Mouse (Mus musculus) right cerebral cortex, postnatal 10 days (tissue): ENCODE data around the gene Tmem262.

Source experiments
- DNase-seq, 2 experiments: peaks; one replicate each; pipeline ENCODE4 v3.0.0; 2021; ENCODE audit warnings: low spot score in 2 of 2

Gene Tmem262

DNA sequence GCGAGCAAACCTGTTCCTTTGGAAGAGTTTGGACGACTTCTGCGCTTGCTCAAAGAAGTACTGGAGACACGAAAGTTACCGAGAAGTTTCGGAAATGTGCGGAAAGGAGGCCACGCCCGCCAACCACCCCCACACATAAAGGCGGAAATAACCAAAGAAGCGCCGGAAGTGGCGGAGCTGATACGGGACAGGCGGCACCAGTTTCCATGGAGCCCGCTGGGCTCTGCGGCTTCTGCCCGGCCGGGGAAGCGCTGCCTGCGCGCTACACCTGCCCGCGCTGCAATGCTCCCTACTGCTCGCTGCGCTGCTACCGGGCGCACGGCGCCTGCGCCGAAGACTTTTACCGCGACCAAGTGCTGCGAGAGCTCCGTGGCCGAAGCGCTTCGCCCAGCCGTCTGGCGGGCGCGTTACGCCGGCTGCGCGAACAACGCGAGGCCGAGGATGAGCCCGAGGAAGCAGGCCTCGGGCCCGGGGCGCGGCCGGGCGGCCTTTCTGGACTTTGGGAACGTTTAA lies 18.8 kb upstream of the Tmem262 start, which contains the start of gene Znhit2:
Gene Znhit2 (plus strand): TSS at position 172 of the 513 bp plus-strand sequence.
- peak; percentile 96 to 97 for DNase-seq

DNA sequence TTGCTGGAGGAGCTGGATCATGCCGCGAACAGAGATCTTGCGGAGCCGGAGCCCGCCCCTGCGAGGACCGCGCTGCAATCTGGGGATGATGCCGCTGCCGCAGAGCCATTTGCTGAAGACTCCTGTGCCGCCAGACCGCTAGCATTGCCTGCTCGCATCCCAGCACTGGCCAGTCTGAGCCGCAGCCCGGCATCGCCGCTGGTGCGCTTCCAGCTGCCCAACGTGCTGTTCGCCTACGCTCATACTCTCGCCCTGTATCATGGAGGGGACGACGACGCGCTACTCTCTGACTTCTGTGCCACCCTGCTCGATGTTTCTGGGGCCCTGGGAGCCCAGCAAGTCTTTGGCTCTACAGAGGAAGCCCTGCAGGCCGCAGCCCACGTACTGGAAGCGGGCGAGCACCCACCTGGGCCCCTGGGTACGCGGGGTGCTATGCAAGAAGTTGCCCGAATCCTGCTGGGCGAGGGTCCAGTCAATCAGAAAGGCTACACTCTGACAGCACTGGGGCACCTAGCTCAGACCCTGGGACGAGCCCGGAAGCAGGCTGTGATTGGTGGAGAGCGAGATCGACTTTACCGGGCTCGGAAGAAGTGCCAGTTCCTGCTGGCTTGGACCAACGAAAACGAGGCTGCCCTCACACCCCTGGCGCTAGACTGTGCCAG lies 18.1 kb upstream of the Tmem262 start:
- DNase-seq: peak; percentile 64 to 79

DNA sequence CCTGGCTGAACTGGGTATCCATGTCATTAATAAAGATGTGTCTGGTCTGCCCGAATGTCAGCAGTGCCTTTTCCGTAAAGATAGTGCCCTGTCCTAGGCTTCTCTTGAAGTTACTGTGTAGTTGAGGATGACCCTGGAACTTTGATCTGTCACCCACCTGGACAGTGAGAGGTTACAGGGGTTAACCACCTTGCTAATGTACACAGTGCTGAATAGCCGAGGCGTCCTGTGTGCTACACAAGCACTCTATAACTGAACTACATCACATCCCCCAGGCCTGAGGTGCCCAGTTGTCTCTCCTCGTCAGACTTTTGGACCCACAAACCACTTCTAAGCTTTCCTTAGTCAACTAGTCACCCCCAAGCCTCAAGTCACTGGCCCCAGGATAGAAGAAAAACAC lies 17.4 kb upstream of the Tmem262 start:
- no peak for DNase-seq

DNA sequence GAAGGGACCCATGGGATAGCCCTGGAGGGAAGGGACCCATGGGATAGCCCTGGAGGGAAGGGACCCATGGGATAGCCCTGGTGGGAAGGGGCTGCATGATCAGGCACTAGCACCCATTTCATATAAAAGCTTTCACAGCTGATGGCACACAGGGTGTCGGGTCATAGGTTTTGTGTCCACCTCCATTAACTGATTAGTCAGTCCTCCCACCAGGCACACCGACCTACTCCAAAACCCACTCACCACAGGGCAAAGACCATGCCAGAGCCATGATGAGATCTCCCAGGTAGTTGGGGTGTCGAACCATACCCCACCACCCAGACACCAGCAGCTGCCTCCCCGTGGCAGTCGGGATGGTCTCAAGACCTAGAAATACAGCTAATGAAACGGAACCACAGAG lies 16.8 kb upstream of the Tmem262 start:
- DNase-seq: peak in 1 of 2 experiments; percentile 26

DNA sequence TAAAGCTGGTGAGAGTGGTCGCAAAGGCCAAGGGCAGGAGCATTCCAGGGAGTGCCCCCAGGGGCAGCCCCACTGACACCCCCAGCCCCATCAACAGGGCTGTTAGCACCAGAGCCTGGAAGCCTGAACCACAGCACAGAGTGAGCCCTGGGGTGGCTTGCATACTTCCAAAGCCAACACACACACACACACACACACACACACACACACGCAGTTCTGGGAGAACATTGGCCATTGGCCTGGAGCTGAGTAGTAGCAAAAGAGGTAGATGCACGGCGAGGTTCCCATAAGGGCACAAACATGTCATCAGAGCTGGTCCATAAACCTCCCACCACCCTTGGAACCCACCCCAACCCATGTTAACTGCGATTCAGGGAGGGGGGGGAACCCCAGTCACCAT lies 13.3 kb upstream of the Tmem262 start:
- DNase-seq: no peak

DNA sequence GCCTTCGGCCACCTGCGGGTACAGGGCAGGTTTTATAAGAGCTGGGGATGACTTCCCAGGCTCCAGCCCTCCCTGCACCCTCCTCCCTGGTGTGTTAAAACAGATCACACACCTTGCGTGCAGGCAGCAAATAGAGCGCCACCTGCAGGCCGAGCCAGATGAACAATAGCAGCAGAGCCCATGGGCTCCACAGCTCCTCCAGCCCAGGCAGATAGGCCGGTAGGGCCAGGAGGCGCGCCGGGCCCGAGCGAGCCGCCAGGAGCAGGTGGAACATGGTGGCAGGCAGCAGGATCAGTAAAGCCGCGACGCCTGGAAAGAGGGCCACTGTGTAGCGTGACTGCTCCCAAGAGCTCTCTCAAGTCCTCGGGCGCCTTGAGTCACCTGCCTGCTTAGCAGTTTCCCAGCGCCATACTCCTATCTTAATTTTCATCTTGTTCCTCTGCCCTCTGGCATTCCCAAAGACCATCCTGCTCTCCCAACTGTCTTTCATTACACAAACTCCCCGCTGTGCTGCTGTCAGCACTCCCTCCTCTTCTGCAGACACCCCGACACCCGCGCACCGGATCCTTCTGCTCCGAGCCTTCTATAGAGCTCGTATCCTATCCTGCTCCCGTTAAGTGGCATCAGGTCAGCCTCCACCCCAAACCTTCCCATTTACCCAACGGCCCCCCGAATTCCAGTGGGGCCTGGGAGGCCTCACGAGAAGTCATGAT lies 12.7 kb upstream of the Tmem262 start:
- DNase-seq: peak; percentile 91

DNA sequence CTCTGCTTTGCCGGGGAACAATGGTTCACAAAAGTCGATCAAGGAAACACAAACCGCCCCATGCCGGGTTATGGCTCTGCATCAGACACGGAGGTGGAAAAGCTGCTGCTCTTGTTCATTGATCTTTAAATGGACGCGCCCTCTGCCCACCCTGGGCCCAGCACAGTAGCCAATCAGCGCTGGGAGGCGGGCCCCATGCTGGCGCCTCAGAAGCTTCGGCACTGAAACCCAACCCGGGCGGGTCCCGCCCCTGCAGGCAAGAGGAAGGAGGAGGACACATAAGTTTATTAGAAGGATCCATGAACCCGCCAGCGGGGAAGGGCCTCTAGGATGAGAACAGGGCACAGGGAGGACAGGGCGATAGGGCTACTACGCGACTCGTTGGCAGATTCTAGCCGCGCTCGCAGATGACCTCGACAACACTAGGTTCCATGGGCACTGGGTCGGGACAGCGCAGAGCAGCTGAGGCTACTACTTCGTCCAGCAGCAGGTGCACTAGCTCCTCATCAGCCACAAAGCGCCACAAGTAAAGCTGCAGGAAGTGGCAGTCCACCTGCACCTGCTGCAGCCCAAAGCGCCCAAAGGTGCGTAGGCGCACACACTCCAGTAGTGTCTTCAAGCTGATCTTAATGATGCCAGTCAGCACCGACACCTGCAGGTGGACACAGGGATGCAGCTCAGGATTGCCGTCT lies 12.0 kb upstream of the Tmem262 start, which contains the start of gene Tm7sf2:
Gene Tm7sf2 (minus strand): TSS at position 650 of the 692 bp plus-strand sequence.
- peak; percentile 95 to 96 for DNase-seq

DNA sequence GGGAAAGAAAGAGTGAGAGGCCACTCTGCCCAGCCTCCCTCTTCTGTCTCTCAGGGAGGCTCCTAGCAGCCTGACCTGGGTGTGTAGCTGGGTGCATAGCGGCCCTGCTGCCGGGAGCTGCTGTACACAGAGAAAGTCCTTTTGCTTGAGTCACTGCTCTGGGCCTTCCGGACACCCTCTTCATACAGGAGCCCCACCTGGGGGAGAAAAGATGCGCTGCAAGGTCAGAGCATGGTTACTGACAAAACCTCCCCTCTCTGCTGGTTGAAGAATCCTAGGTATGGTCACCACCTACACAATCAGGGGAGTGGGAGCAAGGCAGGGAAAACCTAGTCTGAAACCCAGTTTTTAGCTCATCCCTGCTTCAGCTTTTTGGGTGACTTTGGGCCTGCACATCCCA lies 10.9 kb upstream of the Tmem262 start:
- DNase-seq: no peak

DNA sequence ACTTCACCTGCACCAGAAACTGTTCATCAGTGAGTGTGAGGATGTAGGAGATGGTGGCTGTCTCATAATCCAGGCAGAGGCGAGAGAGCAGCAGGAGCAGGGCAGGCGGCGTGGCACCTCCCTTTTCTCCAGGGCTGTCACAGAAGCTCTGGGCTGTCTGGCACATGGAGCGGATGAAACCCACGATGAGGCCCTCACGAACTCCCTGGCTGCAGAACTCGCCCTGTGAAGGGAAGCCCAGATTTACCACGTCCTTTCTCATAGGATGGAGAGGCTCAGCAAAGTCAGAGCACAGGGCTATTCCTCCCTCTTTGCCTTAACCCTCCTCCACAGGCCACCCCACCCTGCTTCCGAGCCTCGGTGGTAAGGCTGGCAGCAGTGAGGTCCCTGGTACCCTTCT lies 10.0 kb upstream of the Tmem262 start:
- DNase-seq: peak in 1 of 2 experiments; percentile 21

DNA sequence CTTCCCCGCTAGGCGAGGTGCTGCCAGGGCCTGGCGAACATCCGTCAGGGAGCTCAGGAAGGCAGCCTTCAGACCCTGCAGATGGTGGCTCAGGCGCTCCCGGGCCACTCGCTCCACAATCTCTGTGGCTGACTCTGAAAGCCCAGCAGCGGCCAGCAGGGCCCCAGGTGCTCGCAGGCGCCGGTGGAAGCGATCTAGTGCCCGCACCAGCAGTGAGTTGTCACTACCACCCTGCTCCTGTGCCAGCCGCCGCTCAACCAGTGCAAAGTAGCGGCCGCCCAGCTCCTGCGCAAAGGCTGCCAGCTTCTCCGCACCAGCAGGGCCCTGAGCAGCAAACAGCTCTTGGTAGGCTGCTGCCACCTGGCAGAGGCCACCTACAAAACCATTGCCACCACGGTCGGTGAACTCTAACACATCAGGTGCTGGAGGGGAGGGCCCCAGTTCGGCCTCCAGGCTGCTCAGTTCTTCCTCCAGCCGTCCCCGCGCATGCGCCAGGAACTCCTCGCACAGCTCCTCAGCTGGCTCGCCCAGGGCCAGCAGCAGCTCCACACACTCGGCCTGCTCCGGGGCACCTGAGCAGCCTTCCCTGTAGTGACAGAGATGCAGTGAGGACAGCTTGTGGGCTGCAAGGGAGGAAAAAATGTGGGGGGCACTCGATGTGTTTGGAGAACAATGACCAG lies 9.1 kb upstream of the Tmem262 start:
- no peak for DNase-seq

DNA sequence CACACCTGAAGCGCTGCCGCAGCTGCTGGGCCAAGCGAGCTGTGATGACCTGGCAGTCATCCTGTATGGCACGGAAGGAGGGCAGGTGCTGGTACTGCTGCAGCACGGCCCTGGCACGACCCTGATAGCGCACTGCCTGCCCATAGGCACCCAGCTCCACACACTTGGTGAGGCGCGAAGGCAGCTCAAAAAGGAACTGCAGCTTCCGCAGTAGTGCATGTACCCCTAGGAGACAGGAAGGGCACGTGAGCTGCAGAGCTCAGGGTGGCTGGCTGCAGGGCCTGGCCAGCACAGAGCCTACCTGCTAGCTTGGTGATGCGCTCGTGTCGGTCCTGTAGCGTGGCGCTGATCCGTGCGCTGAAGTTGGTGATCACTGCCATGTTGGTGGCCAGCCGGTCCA lies 8.6 kb upstream of the Tmem262 start:
- no peak for DNase-seq

DNA sequence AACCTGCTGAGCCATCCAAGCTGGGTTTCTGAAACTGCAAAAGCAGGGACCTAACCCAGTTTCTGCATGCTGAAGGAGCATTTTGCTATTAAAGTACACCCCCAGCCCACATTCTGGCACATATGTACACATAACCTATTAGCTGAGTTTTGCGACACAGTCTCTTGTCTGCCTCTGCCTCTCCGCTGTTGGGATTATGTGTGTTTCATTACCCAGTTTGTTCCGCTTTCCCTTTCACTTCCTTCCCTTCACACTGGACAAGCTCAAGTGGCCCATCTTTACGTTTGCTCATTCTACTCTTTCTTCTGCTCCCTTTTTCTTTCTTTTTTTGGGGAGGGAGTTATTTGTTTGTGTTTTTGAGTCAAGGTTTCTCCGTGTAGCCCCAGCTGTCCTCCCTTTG lies 5.9 kb upstream of the Tmem262 start:
- no peak for DNase-seq

DNA sequence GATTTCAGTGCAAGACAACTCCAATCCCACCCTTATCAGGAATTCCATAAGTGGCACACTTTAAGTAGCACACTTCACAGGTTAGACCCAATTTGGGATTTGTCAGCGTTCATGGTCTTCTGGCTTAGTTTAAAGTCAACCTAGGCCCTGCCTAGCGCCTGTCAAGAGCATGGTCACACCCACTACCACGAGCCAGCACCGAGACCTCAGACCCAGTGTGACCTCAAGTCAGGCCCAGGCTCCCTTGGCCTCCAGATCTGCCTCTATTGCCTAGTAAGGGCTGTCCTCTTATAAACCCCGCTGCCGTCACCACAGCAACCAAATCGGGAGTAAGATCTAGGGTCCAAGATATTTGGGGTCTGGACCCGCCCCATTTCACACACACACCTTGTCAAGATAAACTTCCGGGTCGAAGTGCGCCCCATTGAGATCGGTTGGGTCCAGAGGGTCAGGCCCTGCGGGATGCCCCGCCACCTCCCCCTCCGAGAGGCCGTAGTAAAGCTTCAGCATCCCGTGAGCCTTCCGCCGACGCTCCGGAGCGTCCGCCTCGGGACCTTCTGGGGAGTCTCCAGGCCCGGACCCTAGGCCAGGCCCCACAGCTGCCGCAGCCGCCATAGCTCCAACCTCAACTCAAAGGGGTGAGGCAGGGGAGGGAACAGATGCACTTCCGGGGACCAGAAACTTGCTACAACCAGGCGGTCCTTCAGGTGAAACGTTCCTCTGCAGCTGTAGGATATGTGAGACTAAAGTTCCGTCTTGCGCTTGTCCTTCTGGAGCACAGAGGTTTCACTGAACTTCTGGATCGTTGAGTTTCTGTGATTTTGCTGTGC lies 3.1 kb upstream of the Tmem262 start, which contains the start of gene Vps51:
Gene Vps51 (minus strand): TSS at position 668 of the 830 bp plus-strand sequence.
- peak; percentile 91 to 94 for DNase-seq

DNA sequence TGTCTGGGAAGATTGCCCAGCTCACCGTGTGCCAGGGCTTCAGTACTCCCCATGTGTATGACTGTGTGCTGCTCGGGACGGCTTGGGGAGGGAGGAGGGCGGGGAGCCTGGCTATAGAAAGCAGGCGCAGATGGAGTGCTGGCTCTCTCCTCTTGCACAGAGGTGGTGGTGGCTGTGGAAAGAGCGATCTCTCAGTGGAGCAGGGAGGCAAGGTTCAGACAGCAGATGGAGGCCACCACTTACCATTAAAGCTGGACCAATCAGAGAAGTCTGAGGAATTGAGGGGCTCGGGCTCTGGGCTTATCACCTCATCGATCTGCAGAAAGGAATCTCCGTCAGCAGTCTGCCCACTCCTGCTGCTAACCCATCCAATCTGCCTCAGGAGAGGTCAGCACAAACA lies 2.3 kb downstream of the Tmem262 start, which contains the start of gene Gm28374:
Gene Gm28374 (minus strand): TSS at position 101 of the 400 bp plus-strand sequence.
- DNase-seq: no peak

DNA sequence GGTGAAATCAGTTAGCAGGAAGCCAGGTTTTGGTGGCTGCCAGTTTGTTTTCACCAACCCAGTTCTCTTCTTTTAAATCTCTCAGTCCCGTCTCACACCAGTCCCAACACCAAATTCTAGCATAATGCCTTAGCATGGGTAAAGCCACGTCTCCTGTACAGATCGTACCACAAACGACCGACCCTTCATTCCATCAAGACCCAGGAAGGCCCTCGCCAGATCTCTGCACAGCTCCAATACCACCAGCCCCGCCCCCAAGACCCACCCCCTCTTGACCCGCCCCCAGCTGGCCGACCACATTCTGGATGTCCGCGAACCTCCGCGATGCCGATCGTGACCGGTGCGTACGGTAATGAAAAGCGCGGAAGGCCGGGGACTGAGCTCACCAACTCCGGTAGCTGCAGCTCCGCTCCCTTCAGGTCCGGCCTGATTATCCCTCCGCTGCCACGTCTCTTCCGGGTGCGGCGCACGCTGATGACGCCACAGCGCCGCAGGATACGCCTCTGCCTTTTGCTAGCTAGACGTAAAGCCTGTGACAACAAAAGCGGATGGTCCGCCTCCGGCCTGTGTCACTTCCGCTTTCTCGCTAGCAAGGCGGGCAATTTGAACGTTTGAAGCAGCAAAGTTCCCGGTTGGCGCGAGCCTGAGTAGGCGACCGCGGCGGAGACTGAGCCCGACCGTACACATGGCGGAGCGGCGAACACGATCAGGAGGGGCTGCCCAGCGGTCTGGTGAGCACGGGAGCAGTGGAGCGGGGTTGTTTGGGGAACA lies 4.8 kb downstream of the Tmem262 start, which contains the start of the genes Zfpl1 and Cdca5:
Gene Zfpl1 (minus strand): TSS at position 479 of the 771 bp plus-strand sequence.
Gene Cdca5 (plus strand): TSS at position 506 of the 771 bp plus-strand sequence.
- peak; percentile 98 to 99 for DNase-seq

DNA sequence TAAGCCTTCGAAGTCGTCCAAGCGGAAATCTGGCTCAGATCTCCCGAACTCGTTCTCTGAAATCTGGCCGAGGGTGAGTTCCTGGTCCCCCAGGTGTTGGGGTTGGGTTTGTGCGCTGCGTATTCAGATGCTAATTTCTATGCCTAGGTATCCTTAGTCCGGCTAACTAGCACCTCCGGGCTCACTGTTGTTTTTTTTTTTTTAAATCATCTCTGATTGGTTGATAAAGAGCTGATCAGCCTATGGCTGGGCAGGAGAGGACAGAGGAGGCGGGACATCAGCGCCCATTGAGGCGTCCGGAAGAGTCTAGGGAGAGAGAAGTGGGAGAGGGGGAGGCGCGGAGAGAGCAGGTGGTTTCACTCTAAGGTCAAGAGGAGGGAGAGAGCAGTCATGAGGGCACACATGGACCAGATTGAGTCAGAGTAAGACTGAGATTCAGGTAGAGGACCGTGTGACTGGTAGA lies 5.6 kb downstream of the Tmem262 start:
- DNase-seq: peak; percentile 63 to 64

DNA sequence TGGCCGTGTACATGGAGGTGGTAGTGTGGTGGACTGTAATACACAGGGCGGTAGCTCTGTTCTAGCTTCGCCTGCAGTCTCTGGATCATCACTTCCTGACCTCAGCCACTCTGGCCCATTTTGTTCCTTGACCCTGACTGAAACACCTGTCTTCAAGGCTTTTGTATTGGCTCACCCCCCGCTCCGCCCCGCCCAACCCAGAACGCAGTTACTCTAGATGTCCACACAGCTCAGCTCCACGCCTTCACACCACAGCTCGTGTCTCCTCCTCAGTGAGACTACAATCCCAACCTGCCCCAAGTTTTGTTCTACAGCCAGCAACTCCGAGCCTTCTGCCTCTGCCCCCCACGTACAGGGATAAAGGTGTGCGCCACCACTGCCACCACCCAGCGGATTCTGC lies 9.0 kb downstream of the Tmem262 start:
- DNase-seq: peak in 1 of 2 experiments; percentile 18

DNA sequence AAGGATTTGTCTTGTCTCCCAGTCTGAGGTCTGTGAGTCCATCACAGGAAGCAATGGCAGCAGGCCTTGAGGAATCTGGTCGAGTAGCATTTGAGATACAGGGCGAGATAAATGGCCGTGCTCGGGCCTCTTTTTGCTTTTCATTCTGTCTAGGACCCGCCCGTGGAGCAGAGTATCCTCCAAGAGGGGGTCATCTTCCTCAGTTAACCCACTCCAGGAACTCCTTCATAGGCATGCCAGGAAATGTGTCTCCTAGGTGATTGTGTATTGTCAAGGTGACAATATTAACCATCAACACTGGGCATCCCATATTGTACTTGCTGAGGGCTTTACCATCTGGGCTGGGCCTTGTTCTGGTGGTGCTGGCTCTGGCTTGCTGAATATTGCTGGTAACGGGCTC lies 14.3 kb downstream of the Tmem262 start, which contains the start of gene AC131692.1:
Gene AC131692.1 (plus strand): TSS at position 301 of the 400 bp plus-strand sequence.
- DNase-seq: no peak

DNA sequence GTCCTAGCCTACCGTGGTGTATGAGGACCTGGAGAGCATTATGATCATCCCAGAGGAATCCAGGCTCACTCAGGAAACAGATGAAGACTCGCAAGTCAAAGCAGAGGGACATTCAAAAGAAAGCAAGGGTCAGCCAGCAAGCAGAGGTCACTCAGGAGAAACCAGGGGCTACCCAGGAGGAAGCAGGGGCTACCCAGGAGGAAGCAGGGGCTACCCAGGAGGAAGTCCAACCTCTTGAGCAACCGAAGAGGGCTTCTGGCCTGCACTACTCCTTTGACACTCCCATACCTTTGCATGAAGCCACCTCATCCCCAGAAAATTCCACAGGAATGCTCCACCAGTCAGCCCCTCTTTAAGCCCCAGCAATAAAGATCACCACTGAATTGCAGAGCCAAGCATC lies 18.0 kb downstream of the Tmem262 start:
- no peak for DNase-seq
